Mouse (Mus musculus): ENCODE data around the gene Ush1c.

- no peak for TF ChIP-seq CTCF (IDR thresholded peaks at IDR 0.05; ENCODE audit: insufficient read depth, low read length)
- TF ChIP-seq POLR2A (IDR thresholded peaks at IDR 0.05; ENCODE audit: borderline replicate concordance, extremely low read depth, low read depth, low read length): no peak
Measured at GRCm38 (mm10) chr7:46204046-46204471, 34.2 kb downstream of the Ush1c start.

Data from lung, adult 2 months (tissue).